Mouse (Mus musculus) limb, embryonic 14.5 days (tissue): ENCODE data around the gene Mrpl24. TPM values are rescaled to one million over a fixed set of nuclear protein-coding genes. Genes with fewer than 3 reads are reported as not detected.

Source experiments
- ATAC-seq: fragments of 200-750 bp; cut with Nextera tagmentation; 2 replicates; pipeline ENCODE4 v1.8.0; 2017; ENCODE audit warnings: low read depth, moderate number of reproducible peaks, moderate TSS enrichment; ENCODE audit not compliant: low FRiP score
- DNase-seq: peaks from one replicate; pipeline ENCODE4 v3.0.0-alpha.2; 2015; ENCODE audit warnings: low spot score
- H3K27ac ChIP-seq: fragments of 300-500 bp; sonication (generic); replicated peaks from 2 replicates; pipeline ENCODE4 v1.5.1; 2014; ENCODE audit warnings: low read depth, mild to moderate bottlenecking, low read length, moderate library complexity, mixed read lengths
- H3K27me3 ChIP-seq: fragments of 300-500 bp; sonication (generic); 2 replicates; pipeline ENCODE4 v1.6.1; 2014; ENCODE audit warnings: low read length, mixed read lengths; ENCODE audit not compliant: control insufficient read depth, insufficient read depth
- H3K36me3 ChIP-seq: fragments of 300-500 bp; sonication (generic); 2 replicates; pipeline ENCODE4 v1.6.1; 2014; ENCODE audit warnings: mild to moderate bottlenecking, low read length, moderate library complexity, mixed read lengths; ENCODE audit not compliant: control insufficient read depth, insufficient read depth
- H3K4me1 ChIP-seq: fragments of 300-500 bp; sonication (generic); 2 replicates; pipeline ENCODE4 v1.6.1; 2014; ENCODE audit warnings: antibody characterized with exemption, low read length, mixed read lengths; ENCODE audit not compliant: control insufficient read depth, insufficient read depth
- H3K4me2 ChIP-seq: fragments of 300-500 bp; sonication (generic); replicated peaks from 2 replicates; pipeline ENCODE4 v1.6.1; 2014; ENCODE audit warnings: low read depth, mild to moderate bottlenecking, low read length, moderate library complexity; ENCODE audit not compliant: severe bottlenecking
- H3K4me3 ChIP-seq: fragments of 300-500 bp; sonication (generic); replicated peaks from 2 replicates; pipeline ENCODE4 v1.5.1; 2014; ENCODE audit warnings: low read length
- H3K9ac ChIP-seq: fragments of 300-500 bp; sonication (generic); 2 replicates; pipeline ENCODE4 v1.6.1; 2014; ENCODE audit warnings: mild to moderate bottlenecking, low read depth, low read length, moderate library complexity; ENCODE audit not compliant: severe bottlenecking
- H3K9me3 ChIP-seq: fragments of 300-500 bp; sonication (generic); 2 replicates; pipeline ENCODE4 v1.6.1; 2016; ENCODE audit warnings: low read length; ENCODE audit not compliant: control insufficient read depth
- POLR2A ChIP-seq: fragments of 200-500 bp; IDR thresholded peaks from 2 replicates; pipeline ENCODE4 v1.8.0; 2012; ENCODE audit warnings: inconsistent platforms, mild to moderate bottlenecking, moderate library complexity, borderline replicate concordance; ENCODE audit not compliant: insufficient read depth, insufficient read length; ENCODE audit errors: extremely low read depth
- WGBS: fragments of 180-500 bp; shearing (Covaris S2); extraction: QIAGEN DNeasy Blood & Tissue Kit; methylation state at CpG from one replicate; pipeline ENCODE4 v1.1.7; 2014; 5-methylcytosine and 5-hydroxymethylcytosine counted together
- polyA plus RNA-seq, 2 experiments: library from polyadenylated mRNA; depleted of rRNA in 1 of 2; stranded (reverse) in 1 of 2; unstranded in 1 of 2; fragments of >200 nt; fragmentation: Nextera tagmentation in 1 of 2; extraction: Ambion mirVana in 1 of 2; gene quantifications; 2 replicates each; pipeline versions ENCODE4 v1.2.1 to v1.2.3; 2012 to 2014

The Mrpl24 gene
- polyA plus RNA-seq, 2 experiments = 66.2 to 124 TPM

- peaks cover 50% of the 10 kb centered on the region for H3K4me1 ChIP-seq
- H3K4me3 ChIP-seq = no peak overlapping the region
- WGBS = 15% methylated on average over 4 of the region's 4 CpGs
- no peak for TF ChIP-seq POLR2A
- H3K9me3 ChIP-seq = no peaks in the 10 kb centered on the region
- 0 out of 2 replicates have a peak overlapping the region, but pooled peaks have one; percentile 41 for H3K9ac ChIP-seq
- H3K4me2 ChIP-seq = peak overlapping the region; percentile 1; the same call in 1 of the 2 replicates
- H3K27me3 ChIP-seq = no peaks in the 10 kb centered on the region
- ATAC-seq = peak; percentile 19; the same call in 1 of the 2 replicates
- DNase-seq = peak; percentile 58
- H3K27ac ChIP-seq = peak overlapping the region; percentile 88
- peaks cover 29% of the 10 kb centered on the region for H3K36me3 ChIP-seq
Measured at GRCm38 (mm10) chr3:87944838-87945600, 25.7 kb downstream of the Mrpl24 start.

GRCm38 (mm10) chr3:87945781-87946540, 26.7 kb downstream of the Mrpl24 start:
- WGBS = 12% methylated on average over 12 of the region's 12 CpGs
- Histone ChIP-seq H3K4me1 (peaks cover 58% of the 10 kb centered on the region), H3K4me2 (peak overlapping the region; percentile 76), H3K27ac (peak overlapping the region; percentile 88), H3K36me3 (peaks cover 20% of the 10 kb centered on the region), H3K4me3 (no peak overlapping the region), H3K27me3 (no peaks in the 10 kb centered on the region), H3K9me3 (no peaks in the 10 kb centered on the region), H3K9ac (peak overlapping the region; percentile 40)
- TF ChIP-seq POLR2A = no peak
- 0 out of 2 replicates have a peak, but pooled peaks have one; percentile 13 for ATAC-seq
- DNase-seq = peak; percentile 46

- peak; percentile 62 for DNase-seq
- 17% methylated on average over 1 of the region's 1 CpGs for WGBS
Measured at GRCm38 (mm10) chr3:87946541-87946860, 27.2 kb downstream of the Mrpl24 start.

GRCm38 (mm10) chr3:87947056-87947810, 27.9 kb downstream of the Mrpl24 start:
- DNase-seq (peak; percentile 21), ATAC-seq (no peak)
- no peaks in the 10 kb centered on the region for H3K9me3 ChIP-seq
- peak overlapping the region; percentile 57 for H3K4me3 ChIP-seq
- H3K4me2 ChIP-seq = peak overlapping the region; percentile 76
- peak overlapping the region; percentile 67 for H3K9ac ChIP-seq
- peaks cover 10% of the 10 kb centered on the region; the same call in 1 of the 2 replicates for H3K36me3 ChIP-seq
- H3K27me3 ChIP-seq = no peaks in the 10 kb centered on the region
- peak overlapping the region; percentile 88 for H3K27ac ChIP-seq
- whole genome bisulfite sequencing = 2% methylated on average over 26 of the region's 26 CpGs
- H3K4me1 ChIP-seq = peaks cover 71% of the 10 kb centered on the region
- TF ChIP-seq POLR2A = no peak

More at GRCm38 (mm10) chr3:87946541-87946860, 27.2 kb downstream of the Mrpl24 start:
- peak overlapping the region; percentile 76 for H3K4me2 ChIP-seq
- peaks cover 14% of the 10 kb centered on the region for H3K36me3 ChIP-seq
- no peaks in the 10 kb centered on the region for H3K27me3 ChIP-seq
- H3K4me1 ChIP-seq = peaks cover 63% of the 10 kb centered on the region
- no peak overlapping the region for H3K4me3 ChIP-seq
- H3K27ac ChIP-seq = peak overlapping the region; percentile 88
- H3K9ac ChIP-seq = peak overlapping the region; percentile 67
- ATAC-seq = 0 out of 2 replicates have a peak, but pooled peaks have one; percentile 7
- no peak for TF ChIP-seq POLR2A
- no peaks in the 10 kb centered on the region for H3K9me3 ChIP-seq

- H3K4me2 ChIP-seq = peak overlapping the region; percentile 76
- ATAC-seq = no peak
- peaks cover 76% of the 10 kb centered on the region for H3K4me1 ChIP-seq
- peaks cover 12% of the 10 kb centered on the region for H3K36me3 ChIP-seq
- 2% methylated on average over 17 of the region's 17 CpGs for WGBS
- no peaks in the 10 kb centered on the region for H3K27me3 ChIP-seq
- DNase-seq = no peak
- no peak for TF ChIP-seq POLR2A
- no peaks in the 10 kb centered on the region for H3K9me3 ChIP-seq
- peak overlapping the region; percentile 88 for H3K27ac ChIP-seq
- H3K4me3 ChIP-seq = peak overlapping the region; percentile 57
- H3K9ac ChIP-seq = peak overlapping the region; percentile 67
Measured at GRCm38 (mm10) chr3:87947811-87948199, 28.5 kb downstream of the Mrpl24 start.
